In the genomic region with DNA sequence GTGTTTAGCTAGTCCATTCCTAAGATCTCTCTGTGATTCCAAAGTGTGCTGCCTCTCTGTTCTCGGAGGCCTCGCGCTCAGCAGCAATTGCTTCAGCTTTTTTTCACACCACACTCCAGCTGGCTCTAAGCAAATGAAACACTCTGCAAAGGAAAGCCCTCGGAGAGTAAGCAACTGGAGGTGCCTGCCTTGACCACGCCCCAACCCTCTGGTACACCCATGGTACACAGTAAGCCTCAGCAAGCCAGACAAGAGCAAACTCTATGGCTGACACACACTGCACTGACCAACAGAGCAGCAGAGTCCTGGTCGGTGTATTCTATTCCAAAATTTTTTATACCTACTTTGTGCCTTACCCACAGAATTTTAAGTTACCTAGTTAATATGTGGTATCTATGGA, we compare ENCODE assay signal across 19 mouse cellular contexts. TPM values are rescaled to one million over a fixed set of nuclear protein-coding genes. Genes with fewer than 3 reads are reported as not detected.
DNase-seq lines count a peak whose midpoint lies in the region; ATAC-seq lines count a peak whose summit lies in the region.
"Had no signal": no experiment of that assay in that cellular context is flagged by ENCODE, and none has a peak within 500 bp of the region (broad histone marks: within the 10 kb centered on the region; RNA-seq: fewer than 3 reads in every experiment).

No protein-coding gene starts in this region.

- intact Hi-C loops in left cerebral cortex, postnatal 4 days (cut with DNase I) = no loop called here

- 49% methylated on average over 6 of the region's 6 CpGs for WGBS in heart, embryonic 10.5 days
- 31% methylated on average over 6 of the region's 6 CpGs for WGBS in midbrain, embryonic 12.5 days
- 33% methylated on average over 6 of the region's 6 CpGs for WGBS in midbrain, embryonic 14.5 days
- 39% methylated on average over 6 of the region's 6 CpGs for WGBS in limb, embryonic 12.5 days

- peak overlapping the region; percentile 36; the same call in 1 of the 2 replicates for H3K27ac ChIP-seq in heart, embryonic 10.5 days
- no peak overlapping the region for H3K27ac ChIP-seq in midbrain, embryonic 12.5 days (replicated peaks)
- no peak overlapping the region for H3K27ac ChIP-seq in midbrain, embryonic 14.5 days (replicated peaks; ENCODE audit: low read depth, low read length)
- peak overlapping the region; percentile 59; the same call in 1 of the 2 replicates for H3K27ac ChIP-seq in limb, embryonic 12.5 days
- H3K27ac ChIP-seq: embryonic facial prominence, embryonic 12.5 days; heart, embryonic 13.5 days; hindbrain, embryonic 15.5 days; limb, embryonic 15.5 days had no signal

- H3K27me3 ChIP-seq in heart, embryonic 10.5 days (ENCODE audit: insufficient read depth, poor library complexity, severe bottlenecking) = no peaks in the 10 kb centered on the region
- peaks cover 14% of the 10 kb centered on the region; the same call in 1 of the 2 replicates for H3K27me3 ChIP-seq in midbrain, embryonic 12.5 days
- no peaks in the 10 kb centered on the region for H3K27me3 ChIP-seq in midbrain, embryonic 14.5 days (ENCODE audit: control insufficient read depth, insufficient read depth, low read length)
- H3K27me3 ChIP-seq in limb, embryonic 12.5 days = no peaks in the 10 kb centered on the region
- H3K27me3 ChIP-seq: embryonic facial prominence, embryonic 12.5 days; heart, embryonic 13.5 days; hindbrain, embryonic 15.5 days; limb, embryonic 15.5 days had no signal

- peaks cover 22% of the 10 kb centered on the region for H3K4me1 ChIP-seq in heart, embryonic 10.5 days
- H3K4me1 ChIP-seq in midbrain, embryonic 12.5 days = no peaks in the 10 kb centered on the region
- H3K4me1 ChIP-seq in midbrain, embryonic 14.5 days (ENCODE audit: control insufficient read depth, insufficient read depth, low read length) = no peaks in the 10 kb centered on the region
- peaks cover 10% of the 10 kb centered on the region; the same call in 1 of the 2 replicates for H3K4me1 ChIP-seq in limb, embryonic 12.5 days (replicated peaks)
- H3K4me1 ChIP-seq: embryonic facial prominence, embryonic 12.5 days; hindbrain, embryonic 15.5 days had no signal

- no peak overlapping the region for H3K9ac ChIP-seq in midbrain, embryonic 12.5 days (replicated peaks)
- no peak overlapping the region for H3K9ac ChIP-seq in midbrain, embryonic 14.5 days (replicated peaks; ENCODE audit: low read length)
- no peak overlapping the region for H3K9ac ChIP-seq in limb, embryonic 12.5 days (replicated peaks)
- H3K9ac ChIP-seq: embryonic facial prominence, embryonic 12.5 days; heart, embryonic 13.5 days; hindbrain, embryonic 15.5 days; limb, embryonic 15.5 days; liver, postnatal 0 days had no signal

- peak; percentile 56; the same call in 1 of the 2 replicates for ATAC-seq in midbrain, embryonic 12.5 days (ENCODE audit: low FRiP score, low read depth)
- no peak for ATAC-seq in midbrain, embryonic 14.5 days (ENCODE audit: low FRiP score, low TSS enrichment)
- ATAC-seq in limb, embryonic 12.5 days (ENCODE audit: insufficient number of reproducible peaks, insufficient read depth, low FRiP score, low TSS enrichment, low read depth) = no peak
- ATAC-seq: liver, postnatal 0 days had no signal

- H3K9me3 ChIP-seq in heart, embryonic 10.5 days = no peaks in the 10 kb centered on the region
- no peaks in the 10 kb centered on the region for H3K9me3 ChIP-seq in midbrain, embryonic 12.5 days
- H3K9me3 ChIP-seq in midbrain, embryonic 14.5 days (ENCODE audit: control insufficient read depth, low read length) = no peaks in the 10 kb centered on the region
- H3K9me3 ChIP-seq in limb, embryonic 12.5 days = no peaks in the 10 kb centered on the region
- H3K9me3 ChIP-seq: embryonic facial prominence, embryonic 12.5 days; heart, embryonic 13.5 days; hindbrain, embryonic 15.5 days; limb, embryonic 15.5 days had no signal

- DNase-seq in heart, embryonic 10.5 days (ENCODE audit: low spot score) = no peak
- no peak for DNase-seq in heart, adult 18-20 months
- no peak for DNase-seq in midbrain, embryonic 14.5 days
- no peak for DNase-seq in layer of hippocampus, postnatal 36 days
- no peak for DNase-seq in left cerebral cortex, postnatal 4 days
- DNase-seq: adrenal gland, adult 8-10 months; cerebellum, adult 18-20 months; heart, postnatal 36 days; kidney, adult 18-20 months; kidney, postnatal 14 days; liver, postnatal 0 days; spleen, adult 18-20 months; thymus, postnatal 36 days had no signal

- no peaks in the 10 kb centered on the region for H3K36me3 ChIP-seq in heart, embryonic 10.5 days
- H3K36me3 ChIP-seq in midbrain, embryonic 12.5 days = no peaks in the 10 kb centered on the region
- no peaks in the 10 kb centered on the region for H3K36me3 ChIP-seq in midbrain, embryonic 14.5 days (ENCODE audit: control insufficient read depth, insufficient read depth, low read length)
- no peaks in the 10 kb centered on the region for H3K36me3 ChIP-seq in limb, embryonic 12.5 days
- H3K36me3 ChIP-seq: embryonic facial prominence, embryonic 12.5 days; heart, embryonic 13.5 days; hindbrain, embryonic 15.5 days; limb, embryonic 15.5 days had no signal

- H3K4me2 ChIP-seq in midbrain, embryonic 12.5 days (replicated peaks) = no peak overlapping the region
- H3K4me2 ChIP-seq in midbrain, embryonic 14.5 days (ENCODE audit: low read length) = no peak overlapping the region
- H3K4me2 ChIP-seq in limb, embryonic 12.5 days = no peak overlapping the region
- H3K4me2 ChIP-seq: embryonic facial prominence, embryonic 12.5 days; heart, embryonic 13.5 days; hindbrain, embryonic 15.5 days; limb, embryonic 15.5 days had no signal

- no peak overlapping the region for H3K4me3 ChIP-seq in heart, embryonic 10.5 days
- H3K4me3 ChIP-seq in midbrain, embryonic 12.5 days = no peak overlapping the region
- H3K4me3 ChIP-seq in midbrain, embryonic 14.5 days (replicated peaks; ENCODE audit: low read depth, low read length) = no peak overlapping the region
- H3K4me3 ChIP-seq in limb, embryonic 12.5 days (replicated peaks) = no peak overlapping the region
- H3K4me3 ChIP-seq: embryonic facial prominence, embryonic 12.5 days; heart, embryonic 13.5 days; hindbrain, embryonic 15.5 days; limb, embryonic 15.5 days had no signal

RNA-seq across cellular contexts. Expression of a gene that starts 17.2 kb away (rescaled TPM):
- polyA plus RNA-seq in heart, embryonic 10.5 days (2016; fragmentation: Nextera tagmentation; extraction: Ambion mirVana) = 32.1 and 43.8 TPM in 2 replicates
- total RNA-seq in heart, adult 18-20 months (2021) = 10 to 100 TPM; 21.7 to 22.5 TPM
- polyA plus RNA-seq in midbrain, embryonic 12.5 days (2016; fragmentation: Nextera tagmentation; extraction: Ambion mirVana) = 41.1 and 41.5 TPM in 2 replicates
- polyA plus RNA-seq in midbrain, embryonic 14.5 days (2014; fragmentation: Nextera tagmentation; extraction: Ambion mirVana) = 43.2 and 61.9 TPM in 2 replicates
- 51.6 and 53.1 TPM in 2 replicates for polyA plus RNA-seq in limb, embryonic 12.5 days (2016; fragmentation: Nextera tagmentation; extraction: Ambion mirVana)
- total RNA-seq in layer of hippocampus, postnatal 36 days (2021) = 10 to 100 TPM; 48.5 to 52.8 TPM
- 10 to 100 TPM; 46.1 to 46.4 TPM for total RNA-seq in left cerebral cortex, postnatal 4 days (2021)

Comparison
In these comparisons a context has a peak if more than half of its experiments do, and no peak if none do; other contexts are left out.
1. H3K27ac ChIP-seq: peak in heart, embryonic 10.5 days (single experiment) and limb, embryonic 12.5 days (single experiment); none in midbrain, embryonic 12.5 days (single experiment) and midbrain, embryonic 14.5 days (single experiment).